Mouse (Mus musculus): ENCODE data around the gene Mettl26. TPM values are rescaled to one million over a fixed set of nuclear protein-coding genes. Genes with fewer than 3 reads are reported as not detected.
A peak's percentile ranks its signal among the peaks of the same experiment; 100 is the strongest.

Mettl26 gene
- polyA plus RNA-seq, 2 experiments, result 52.0 to 62.9 TPM

DNA sequence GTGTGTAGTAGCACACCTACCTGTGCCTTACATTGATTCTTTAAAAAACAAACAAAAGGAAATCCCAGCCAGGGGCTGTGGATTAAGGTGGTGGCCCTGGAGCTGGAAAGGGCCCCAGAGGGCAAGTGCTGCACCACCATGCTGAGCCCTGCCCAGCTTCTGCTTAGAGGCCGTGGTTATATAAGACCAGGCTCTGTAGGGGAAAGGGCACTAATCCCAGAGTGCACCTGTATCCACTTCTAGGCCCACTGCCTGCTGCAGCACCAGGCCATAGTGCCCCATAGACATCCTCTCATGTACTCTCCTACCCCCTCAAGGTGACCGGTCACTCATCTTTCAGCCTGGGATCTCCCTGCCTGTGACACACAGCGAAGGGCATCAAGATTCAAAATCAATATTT, 8.7 kb upstream of the Mettl26 start:
- Histone ChIP-seq H3K4me3 (replicated peaks; ENCODE audit: low read length) (no peak overlapping the region), H3K9ac (ENCODE audit: low read depth, low read length, severe bottlenecking) (no peak overlapping the region), H3K36me3 (ENCODE audit: control insufficient read depth, insufficient read depth, low read length) (no peaks in the 10 kb centered on the region), H3K4me1 (ENCODE audit: control insufficient read depth, insufficient read depth, low read length) (peaks cover 16% of the 10 kb centered on the region), H3K27ac (replicated peaks; ENCODE audit: low read depth, low read length) (no peak overlapping the region), H3K4me2 (replicated peaks; ENCODE audit: low read depth, low read length, severe bottlenecking) (no peak overlapping the region), H3K27me3 (ENCODE audit: control insufficient read depth, insufficient read depth, low read length) (no peaks in the 10 kb centered on the region), H3K9me3 (ENCODE audit: control insufficient read depth, low read length) (no peaks in the 10 kb centered on the region)
- no peak for TF ChIP-seq POLR2A (IDR thresholded peaks at IDR 0.05; ENCODE audit: borderline replicate concordance, extremely low read depth, insufficient read depth, insufficient read length)
- WGBS, result 88% methylated on average over 3 of the region's 3 CpGs
- DNase-seq (ENCODE audit: low spot score) (no peak), ATAC-seq (ENCODE audit: low FRiP score, low read depth) (no peak)

DNA sequence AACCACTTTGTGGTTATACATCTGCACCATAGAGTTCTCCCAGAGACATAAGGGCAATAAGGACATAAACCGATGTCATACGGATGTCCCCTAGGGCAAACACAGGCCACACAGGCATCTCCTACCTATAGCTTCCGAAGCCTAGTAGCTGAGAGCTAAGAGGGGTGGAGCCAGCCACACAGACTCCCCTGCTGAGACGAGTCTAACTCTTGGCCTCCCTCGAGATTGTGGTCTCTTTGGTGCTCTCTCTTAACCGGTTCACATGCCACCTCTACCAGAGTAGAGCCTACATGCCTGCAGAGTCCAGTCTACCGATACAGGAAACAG, 7.4 kb upstream of the Mettl26 start:
- 8% methylated on average over 7 of the region's 7 CpGs for WGBS

DNA sequence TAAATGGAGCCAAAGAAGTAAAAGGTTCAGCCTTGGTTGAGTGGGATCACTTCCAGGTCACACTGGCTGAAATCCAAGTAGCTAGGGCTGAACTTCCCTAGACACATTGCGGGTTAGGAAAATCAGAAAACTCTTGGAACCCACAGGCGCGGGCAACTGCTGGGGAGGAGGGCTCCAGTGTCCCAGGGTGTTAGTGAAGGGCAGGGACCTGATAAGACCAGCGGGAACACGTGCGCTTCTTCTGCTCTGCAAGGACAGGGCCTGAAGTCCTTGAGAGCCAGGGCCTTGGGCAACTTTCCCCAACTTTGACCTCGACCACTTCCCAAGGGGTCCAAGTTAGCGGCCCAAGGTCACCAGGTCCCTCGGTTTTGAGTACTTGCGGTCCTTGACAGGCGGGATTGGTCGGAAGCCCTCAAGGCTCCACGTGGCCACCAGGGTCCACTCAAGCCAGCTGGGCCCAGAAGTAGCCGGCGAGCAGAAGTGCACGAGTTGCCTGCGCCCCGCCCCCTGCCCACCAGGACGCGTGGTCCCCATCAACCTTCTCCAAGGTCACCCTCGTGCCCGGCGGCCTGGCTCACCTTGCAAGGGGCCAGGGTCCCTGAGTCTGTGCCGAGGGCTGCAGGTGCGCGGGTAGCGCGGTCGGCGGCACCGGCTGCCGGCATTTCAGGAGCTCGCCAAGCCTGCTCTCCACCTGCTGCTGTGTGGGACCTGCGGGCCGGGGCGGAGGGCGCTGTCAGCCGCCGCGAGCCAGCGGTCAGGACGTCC, 6.9 kb upstream of the Mettl26 start:
- Histone ChIP-seq H3K9ac (ENCODE audit: low read depth, low read length, severe bottlenecking) (peak overlapping the region; percentile 55), H3K27me3 (ENCODE audit: control insufficient read depth, insufficient read depth, low read length) (no peaks in the 10 kb centered on the region), H3K4me1 (ENCODE audit: control insufficient read depth, insufficient read depth, low read length) (peaks cover 12% of the 10 kb centered on the region), H3K4me2 (replicated peaks; ENCODE audit: low read depth, low read length, severe bottlenecking) (peak overlapping the region; percentile 97), H3K27ac (replicated peaks; ENCODE audit: low read depth, low read length) (no peak overlapping the region), H3K4me3 (replicated peaks; ENCODE audit: low read length) (peak overlapping the region; percentile 76), H3K36me3 (ENCODE audit: control insufficient read depth, insufficient read depth, low read length) (no peaks in the 10 kb centered on the region), H3K9me3 (ENCODE audit: control insufficient read depth, low read length) (no peaks in the 10 kb centered on the region)
- DNase-seq (ENCODE audit: low spot score) (no peak), ATAC-seq (ENCODE audit: low FRiP score, low read depth) (peak; percentile 54)
- no peak for TF ChIP-seq POLR2A (IDR thresholded peaks at IDR 0.05; ENCODE audit: borderline replicate concordance, extremely low read depth, insufficient read depth, insufficient read length)
- WGBS, result 2% methylated on average over 42 of the region's 42 CpGs

More for the DNA sequence above, 7.4 kb upstream of the Mettl26 start:
- Histone ChIP-seq H3K9me3 (ENCODE audit: control insufficient read depth, low read length) (no peaks in the 10 kb centered on the region), H3K4me3 (replicated peaks; ENCODE audit: low read length) (peak overlapping the region; percentile 76), H3K9ac (ENCODE audit: low read depth, low read length, severe bottlenecking) (peak overlapping the region; percentile 55; the same call in 1 of the 2 replicates), H3K27ac (replicated peaks; ENCODE audit: low read depth, low read length) (no peak overlapping the region), H3K4me2 (replicated peaks; ENCODE audit: low read depth, low read length, severe bottlenecking) (peak overlapping the region; percentile 97), H3K27me3 (ENCODE audit: control insufficient read depth, insufficient read depth, low read length) (no peaks in the 10 kb centered on the region), H3K36me3 (ENCODE audit: control insufficient read depth, insufficient read depth, low read length) (no peaks in the 10 kb centered on the region), H3K4me1 (ENCODE audit: control insufficient read depth, insufficient read depth, low read length) (peaks cover 12% of the 10 kb centered on the region)
- no peak for DNase-seq (ENCODE audit: low spot score)
- no peak for ATAC-seq (ENCODE audit: low FRiP score, low read depth)
- no peak for TF ChIP-seq POLR2A (IDR thresholded peaks at IDR 0.05; ENCODE audit: borderline replicate concordance, extremely low read depth, insufficient read depth, insufficient read length)

DNA sequence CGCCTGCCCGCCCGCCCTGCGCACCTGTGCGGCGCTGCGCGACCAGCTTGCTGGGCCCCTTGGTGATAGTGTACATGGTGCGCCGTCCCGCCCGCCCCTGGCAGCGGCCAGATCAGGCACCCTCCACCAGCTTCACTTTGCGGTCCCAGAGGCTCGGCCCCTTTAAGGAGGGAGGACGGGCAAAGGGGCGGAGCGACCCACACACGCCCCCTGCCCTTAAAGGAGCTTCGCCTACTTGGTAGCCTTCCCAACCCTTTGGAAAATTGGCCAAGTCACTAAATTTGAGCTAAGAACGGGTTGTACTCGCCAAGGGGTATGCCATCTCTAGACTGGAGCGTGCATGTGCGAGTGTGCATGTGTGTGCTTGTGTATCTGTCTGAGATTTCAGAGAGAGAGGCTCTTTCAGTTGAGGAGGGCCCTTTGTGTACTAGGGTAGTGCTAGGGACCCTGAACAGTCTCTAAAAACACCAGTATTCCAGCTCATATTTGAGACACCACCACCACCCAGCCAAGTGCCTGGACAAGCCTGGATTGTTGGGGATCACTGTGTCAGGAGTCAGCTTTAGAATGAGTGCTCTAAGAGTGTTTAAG, 6.2 kb upstream of the Mettl26 start, which contains the start of gene Mcrip2:
Gene Mcrip2 (minus strand): TSS at position 164 of the 591 bp plus-strand sequence.
- Histone ChIP-seq H3K9me3 (ENCODE audit: control insufficient read depth, low read length) (no peaks in the 10 kb centered on the region), H3K4me2 (replicated peaks; ENCODE audit: low read depth, low read length, severe bottlenecking) (peak within 1 kb of the TSS; percentile 97), H3K4me1 (ENCODE audit: control insufficient read depth, insufficient read depth, low read length) (peaks cover 12% of the 10 kb centered on the region), H3K36me3 (ENCODE audit: control insufficient read depth, insufficient read depth, low read length) (no peaks in the 10 kb centered on the region), H3K27me3 (ENCODE audit: control insufficient read depth, insufficient read depth, low read length) (no peaks in the 10 kb centered on the region), H3K9ac (ENCODE audit: low read depth, low read length, severe bottlenecking) (peak within 1 kb of the TSS; percentile 55), H3K27ac (replicated peaks; ENCODE audit: low read depth, low read length) (peak within 1 kb of the TSS; percentile 63), H3K4me3 (replicated peaks; ENCODE audit: low read length) (peak within 1 kb of the TSS; percentile 76)
- ATAC-seq (ENCODE audit: low FRiP score, low read depth) (peak; percentile 90), DNase-seq (ENCODE audit: low spot score) (peak; percentile 84)
- under 1% methylated on average over 24 of the region's 24 CpGs for WGBS
- no peak for TF ChIP-seq POLR2A (IDR thresholded peaks at IDR 0.05; ENCODE audit: borderline replicate concordance, extremely low read depth, insufficient read depth, insufficient read length)

DNA sequence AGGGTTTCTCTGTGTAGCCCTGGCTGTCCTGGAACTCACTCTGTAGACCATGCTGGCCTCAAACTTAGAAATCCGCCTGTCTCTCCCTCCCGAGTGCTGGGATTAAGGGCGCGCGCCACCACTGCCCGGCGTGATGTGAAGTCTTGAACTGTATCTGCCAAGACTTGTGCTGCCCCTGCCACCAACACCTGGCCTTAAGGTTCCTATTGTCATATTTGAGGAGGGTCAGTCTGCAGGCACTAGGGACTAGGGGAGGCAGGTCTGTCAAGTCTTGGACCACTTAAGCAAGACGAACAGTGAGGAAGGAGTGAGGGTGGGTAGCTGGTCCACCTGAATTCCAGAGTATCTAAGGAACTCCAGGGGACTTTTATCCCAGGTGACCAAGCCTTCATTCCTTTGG, 5.4 kb upstream of the Mettl26 start:
- no peak overlapping the region for H3K4me3 ChIP-seq (replicated peaks; ENCODE audit: low read length)
- no peak overlapping the region for H3K27ac ChIP-seq (replicated peaks; ENCODE audit: low read depth, low read length)
- H3K9me3 ChIP-seq (ENCODE audit: control insufficient read depth, low read length), result no peaks in the 10 kb centered on the region
- no peak overlapping the region for H3K4me2 ChIP-seq (replicated peaks; ENCODE audit: low read depth, low read length, severe bottlenecking)
- H3K9ac ChIP-seq (ENCODE audit: low read depth, low read length, severe bottlenecking), result no peak overlapping the region
- H3K4me1 ChIP-seq (ENCODE audit: control insufficient read depth, insufficient read depth, low read length), result peaks cover 12% of the 10 kb centered on the region
- ATAC-seq (ENCODE audit: low FRiP score, low read depth) (no peak), DNase-seq (ENCODE audit: low spot score) (no peak)
- 98% methylated on average over 8 of the region's 8 CpGs for WGBS
- H3K27me3 ChIP-seq (ENCODE audit: control insufficient read depth, insufficient read depth, low read length), result no peaks in the 10 kb centered on the region
- no peak for TF ChIP-seq POLR2A (IDR thresholded peaks at IDR 0.05; ENCODE audit: borderline replicate concordance, extremely low read depth, insufficient read depth, insufficient read length)
- no peaks in the 10 kb centered on the region for H3K36me3 ChIP-seq (ENCODE audit: control insufficient read depth, insufficient read depth, low read length)

Measured in limb, embryonic 14.5 days (tissue).